Mouse (Mus musculus) limb, embryonic 13.5 days (tissue): ENCODE results near the gene Ddx55. TPM values are rescaled to one million over a fixed set of nuclear protein-coding genes. Genes with fewer than 3 reads are reported as not detected.
"Not testable (repeated sequence)": the region's sequence is repeated elsewhere in the genome, so short reads cannot be mapped to it uniquely, and the experiment has no call there.

ENCODE experiments used
- ATAC-seq: fragments of 200-750 bp; cut with Nextera tagmentation; 2 replicates; pipeline ENCODE4 v1.8.0; 2017; ENCODE audit warnings: low read depth, moderate number of reproducible peaks, moderate TSS enrichment; ENCODE audit not compliant: low FRiP score
- H3K27ac ChIP-seq: fragments of 300-500 bp; sonication (generic); 2 replicates; pipeline ENCODE4 v1.5.1; 2015; ENCODE audit warnings: inconsistent platforms, mild to moderate bottlenecking, moderate library complexity
- H3K27me3 ChIP-seq: fragments of 300-500 bp; sonication (generic); 2 replicates; pipeline ENCODE4 v1.6.1; 2015; ENCODE audit warnings: mild to moderate bottlenecking, inconsistent platforms
- H3K36me3 ChIP-seq: fragments of 300-500 bp; sonication (generic); 2 replicates; pipeline ENCODE4 v1.6.1; 2015; ENCODE audit warnings: inconsistent platforms, mild to moderate bottlenecking, moderate library complexity
- H3K4me1 ChIP-seq: fragments of 300-500 bp; sonication (generic); 2 replicates; pipeline ENCODE4 v1.6.1; 2015; ENCODE audit warnings: inconsistent platforms
- H3K4me2 ChIP-seq: fragments of 300-500 bp; sonication (generic); replicated peaks from 2 replicates; pipeline ENCODE4 v1.6.1; 2015; ENCODE audit warnings: inconsistent platforms, mild to moderate bottlenecking, moderate library complexity
- H3K4me3 ChIP-seq: fragments of 300-500 bp; sonication (generic); 2 replicates; pipeline ENCODE4 v1.5.1; 2015; ENCODE audit warnings: moderate library complexity, mild to moderate bottlenecking, inconsistent platforms
- H3K9ac ChIP-seq: fragments of 300-500 bp; sonication (generic); 2 replicates; pipeline ENCODE4 v1.6.1; 2015; ENCODE audit warnings: mild to moderate bottlenecking, inconsistent platforms
- H3K9me3 ChIP-seq: fragments of 300-500 bp; sonication (generic); 2 replicates; pipeline ENCODE4 v1.6.1; 2016; ENCODE audit warnings: inconsistent platforms
- WGBS: fragments of 180-500 bp; shearing (Covaris S2); methylation state at CpG from one replicate; pipeline ENCODE4 v1.1.7; 2015; 5-methylcytosine and 5-hydroxymethylcytosine counted together
- polyA plus RNA-seq: library from polyadenylated mRNA; unstranded; fragments of >200 nt; fragmentation: Nextera tagmentation; extraction: Ambion mirVana; gene quantifications from 2 replicates; pipeline ENCODE4 v1.2.1, GENCODE M21; 2015

Ddx55 gene
- polyA plus RNA-seq, 1 experiment from 2014 or later: 17.8 TPM

- WGBS: 94% methylated on average over 3 of the region's 3 CpGs
- Histone ChIP-seq H3K27ac (no peak overlapping the region), H3K36me3 (peaks cover 84% of the 10 kb centered on the region), H3K27me3 (no peaks in the 10 kb centered on the region), H3K4me1 (no peaks in the 10 kb centered on the region), H3K4me2 (no peak overlapping the region), H3K9ac (no peak overlapping the region), H3K9me3 (no peaks in the 10 kb centered on the region), H3K4me3 (no peak overlapping the region)
- no peak for ATAC-seq
Measured at GRCm38 (mm10) chr5:124592768-124593167, 40.1 kb downstream of the Ddx55 start.

- peak overlapping the region; percentile 96 for H3K4me2 ChIP-seq
- H3K27me3 ChIP-seq: no peaks in the 10 kb centered on the region
- peak; percentile 100 for ATAC-seq
- peak overlapping the region; percentile 73 for H3K9ac ChIP-seq
- H3K4me1 ChIP-seq: peaks cover 9% of the 10 kb centered on the region
- peaks cover 35% of the 10 kb centered on the region for H3K36me3 ChIP-seq
- H3K4me3 ChIP-seq: peak overlapping the region; percentile 83
- no peak overlapping the region for H3K27ac ChIP-seq
- WGBS: 8% methylated on average over 30 of the region's 30 CpGs
- H3K9me3 ChIP-seq: no peaks in the 10 kb centered on the region
Measured at GRCm38 (mm10) chr5:124598224-124599174, 45.8 kb downstream of the Ddx55 start.

GRCm38 (mm10) chr5:124599726-124600125 lies 47.1 kb downstream of the Ddx55 start:
- 60% methylated on average over 8 of the region's 8 CpGs for WGBS
- not testable (repeated sequence) for H3K27ac ChIP-seq, H3K4me3 ChIP-seq, H3K27me3 ChIP-seq, H3K9me3 ChIP-seq, ATAC-seq, H3K9ac ChIP-seq, H3K4me1 ChIP-seq
- peaks cover 23% of the 10 kb centered on the region for H3K36me3 ChIP-seq
- peak overlapping the region; percentile 96 for H3K4me2 ChIP-seq

- Histone ChIP-seq H3K4me3 (no peak overlapping the region), H3K36me3 (no peaks in the 10 kb centered on the region), H3K9me3 (no peaks in the 10 kb centered on the region), H3K27me3 (no peaks in the 10 kb centered on the region), H3K9ac (no peak overlapping the region), H3K4me2 (no peak overlapping the region), H3K4me1 (peaks cover 9% of the 10 kb centered on the region), H3K27ac (no peak overlapping the region)
- ATAC-seq: no peak
- 66% methylated on average over 5 of the region's 5 CpGs for WGBS
Measured at GRCm38 (mm10) chr5:124602349-124602748, 49.7 kb downstream of the Ddx55 start.

GRCm38 (mm10) chr5:124604296-124604695 lies 51.6 kb downstream of the Ddx55 start:
- H3K27me3 ChIP-seq: no peaks in the 10 kb centered on the region
- H3K9me3 ChIP-seq: no peaks in the 10 kb centered on the region
- no peak overlapping the region for H3K27ac ChIP-seq
- ATAC-seq: no peak
- no peak overlapping the region for H3K9ac ChIP-seq
- peaks cover 4% of the 10 kb centered on the region; the same call in 1 of the 2 replicates for H3K36me3 ChIP-seq
- H3K4me3 ChIP-seq: no peak overlapping the region
- peaks cover 4% of the 10 kb centered on the region for H3K4me1 ChIP-seq
- no peak overlapping the region for H3K4me2 ChIP-seq
- WGBS: 89% methylated on average over 4 of the region's 4 CpGs

- no peaks in the 10 kb centered on the region for H3K4me1 ChIP-seq
- H3K9ac ChIP-seq: no peak overlapping the region
- H3K27me3 ChIP-seq: no peaks in the 10 kb centered on the region
- H3K9me3 ChIP-seq: no peaks in the 10 kb centered on the region
- no peak overlapping the region for H3K4me2 ChIP-seq
- no peak overlapping the region for H3K27ac ChIP-seq
- ATAC-seq: no peak
- H3K36me3 ChIP-seq: peaks cover 4% of the 10 kb centered on the region; the same call in 1 of the 2 replicates
- H3K4me3 ChIP-seq: no peak overlapping the region
- 85% methylated on average over 17 of the region's 17 CpGs for WGBS
Measured at GRCm38 (mm10) chr5:124605041-124605622, 52.5 kb downstream of the Ddx55 start.

GRCm38 (mm10) chr5:124610965-124611364 lies 58.3 kb downstream of the Ddx55 start:
- Histone ChIP-seq H3K36me3 (peaks cover 18% of the 10 kb centered on the region; the same call in 1 of the 2 replicates), H3K9me3 (no peaks in the 10 kb centered on the region), H3K4me1 (no peaks in the 10 kb centered on the region), H3K27ac (no peak overlapping the region), H3K27me3 (no peaks in the 10 kb centered on the region), H3K4me3 (no peak overlapping the region), H3K4me2 (no peak overlapping the region), H3K9ac (no peak overlapping the region)
- ATAC-seq: no peak
- WGBS: 71% methylated on average over 10 of the region's 10 CpGs

GRCm38 (mm10) chr5:124614709-124615108 lies 62.0 kb downstream of the Ddx55 start:
- Histone ChIP-seq H3K9ac (no peak overlapping the region), H3K4me3 (no peak overlapping the region), H3K4me1 (no peaks in the 10 kb centered on the region), H3K36me3 (peaks cover 17% of the 10 kb centered on the region; the same call in 1 of the 2 replicates), H3K27ac (peak overlapping the region; percentile 22; the same call in 1 of the 2 replicates), H3K4me2 (no peak overlapping the region), H3K9me3 (no peaks in the 10 kb centered on the region), H3K27me3 (no peaks in the 10 kb centered on the region)
- no peak for ATAC-seq
- 88% methylated on average over 11 of the region's 11 CpGs for WGBS

GRCm38 (mm10) chr5:124618711-124619110 lies 66.0 kb downstream of the Ddx55 start:
- Histone ChIP-seq H3K36me3 (peaks cover 6% of the 10 kb centered on the region; the same call in 1 of the 2 replicates), H3K9ac (no peak overlapping the region), H3K4me3 (no peak overlapping the region), H3K4me2 (no peak overlapping the region), H3K9me3 (no peaks in the 10 kb centered on the region), H3K27me3 (no peaks in the 10 kb centered on the region), H3K4me1 (no peaks in the 10 kb centered on the region), H3K27ac (no peak overlapping the region)
- no peak for ATAC-seq
- WGBS: 79% methylated on average over 10 of the region's 10 CpGs

Other genes with a start within 250 kb of the Ddx55 start
- gene Mphosph9, start 224.9 kb upstream of the Ddx55 start, polyA plus RNA-seq: 12.1 and 13.2 TPM in 2 replicates
- 16.2 and 16.3 TPM in 2 replicates for gene 2810006K23Rik, start 224.8 kb upstream of the Ddx55 start, polyA plus RNA-seq
- gene Cdk2ap1, start 189.8 kb upstream of the Ddx55 start, polyA plus RNA-seq: 43.7 and 49.6 TPM in 2 replicates
- 102 and 104 TPM in 2 replicates for gene Sbno1, start 126.9 kb upstream of the Ddx55 start, polyA plus RNA-seq
- gene Kmt5a, start 112.9 kb upstream of the Ddx55 start, polyA plus RNA-seq: 36.0 and 37.6 TPM in 2 replicates
- gene Rilpl2, start 74.5 kb upstream of the Ddx55 start, polyA plus RNA-seq: 34.6 and 37.2 TPM in 2 replicates
- 24.3 and 28.2 TPM in 2 replicates for gene Snrnp35, start 69.7 kb upstream of the Ddx55 start, polyA plus RNA-seq
- 26.0 and 27.8 TPM in 2 replicates for gene Rilpl1, start 21.5 kb upstream of the Ddx55 start, polyA plus RNA-seq
- 590 and 600 TPM in 2 replicates for gene Tmed2, start 12.2 kb upstream of the Ddx55 start, polyA plus RNA-seq
- 67.9 and 76.0 TPM in 2 replicates for gene Eif2b1, start 26.3 kb downstream of the Ddx55 start, polyA plus RNA-seq
- 74.4 and 78.5 TPM in 2 replicates for gene Gtf2h3, start 26.3 kb downstream of the Ddx55 start, polyA plus RNA-seq
- 54.1 and 54.7 TPM in 2 replicates for gene Atp6v0a2, start 75.7 kb downstream of the Ddx55 start, polyA plus RNA-seq
- gene Dnah10, start 172.2 kb downstream of the Ddx55 start, polyA plus RNA-seq: 0.11 and 0.40 TPM in 2 replicates